Mouse (Mus musculus) left cerebral cortex, postnatal 4 days (tissue): ENCODE measurements around the gene Gm14781. TPM values are rescaled to one million over a fixed set of nuclear protein-coding genes. Genes with fewer than 3 reads are reported as not detected.
"Not testable (repeated sequence)": the region's sequence is repeated elsewhere in the genome, so short reads cannot be mapped to it uniquely, and the experiment has no call there.

Experiments
- DNase-seq: peaks from one replicate; pipeline ENCODE4 v3.0.0-alpha.2; 2022
- intact Hi-C: fragments of 180-260 bp; cut with DNase I; formaldehyde crosslinking; loops from one replicate; pipeline ENCODE4 v1.15.1; 2025
- total RNA-seq, 2 experiments: library from RNA; stranded (reverse); gene quantifications; 2 replicates each; pipeline ENCODE4 v1.2.3; 2021

The Gm14781 gene
- not detected for total RNA-seq

- intact Hi-C loops, DNase-seq: not testable (repeated sequence)
Measured at GRCm38 (mm10) chrX:91631894-91632293, at the start of gene Gm14781. Gene Gm14781 (plus strand): TSS chrX:91632194.

GRCm38 (mm10) chrX:91654964-91655575 lies 23.1 kb downstream of the Gm14781 start:
- DNase-seq, intact Hi-C loops: not testable (repeated sequence)

Other genes starting within 250 kb of the Gm14781 start
- not detected for gene Gm5072, start 239.7 kb upstream of the Gm14781 start, total RNA-seq
- gene Gm8914, start 152.1 kb upstream of the Gm14781 start, total RNA-seq = not detected
- not detected for gene 1700084M14Rik, start 56.3 kb upstream of the Gm14781 start, total RNA-seq
- gene Mageb5, start 150.8 kb downstream of the Gm14781 start, total RNA-seq = not detected